ENCODE assay signal across 9 mouse cellular contexts in the genomic region with DNA sequence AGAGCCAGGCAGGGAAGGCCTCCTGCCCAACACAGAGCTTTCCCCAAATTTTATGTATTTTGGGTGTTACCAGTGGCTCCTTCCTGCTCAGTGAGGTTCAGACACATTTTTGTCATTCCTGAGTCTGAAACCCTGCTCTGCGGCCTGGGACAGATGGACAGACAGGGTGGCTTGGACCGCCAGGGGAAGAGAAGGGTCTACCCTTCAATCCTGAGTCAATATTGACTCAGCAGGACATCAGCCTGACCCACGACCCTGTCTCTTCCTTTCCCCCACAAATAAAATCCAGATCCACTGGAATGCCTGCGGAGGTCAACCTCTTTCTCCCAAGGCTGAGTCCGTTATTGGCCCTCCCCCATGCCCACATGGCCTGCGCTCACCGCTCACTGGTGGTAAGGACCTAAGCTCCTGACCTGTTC. TPM values are rescaled to one million over a fixed set of nuclear protein-coding genes. Genes with fewer than 3 reads are reported as not detected.
DNase-seq lines count a peak whose midpoint lies in the region; ATAC-seq and TF ChIP-seq lines count a peak whose summit lies in the region.
"Had no signal": no experiment of that assay in that cellular context is flagged by ENCODE, and none has a peak within 500 bp of the region (broad histone marks: within the 10 kb centered on the region; RNA-seq: fewer than 3 reads in every experiment).

No protein-coding gene starts in this region.

- H3K27me3 ChIP-seq in heart, embryonic 14.5 days (ENCODE audit: control insufficient read depth, insufficient read depth, low read length): peaks cover 2% of the 10 kb centered on the region; the same call in 1 of the 2 replicates
- peaks cover 33% of the 10 kb centered on the region for H3K27me3 ChIP-seq in E14TG2a.4 (ENCODE audit: insufficient read depth, low read length)
- no peaks in the 10 kb centered on the region for H3K27me3 ChIP-seq in embryonic facial prominence, embryonic 13.5 days
- peaks cover 25% of the 10 kb centered on the region for H3K27me3 ChIP-seq in liver, embryonic 16.5 days (ENCODE audit: control insufficient read depth, insufficient read depth, low read depth, low read length)

- no peak for DNase-seq in heart, postnatal 10 days
- DNase-seq in adipocyte (ENCODE audit: low spot score): no peak
- DNase-seq in retina, postnatal 1 day: no peak
- DNase-seq in thymus, postnatal 14 days: no peak

- H3K9ac ChIP-seq in heart, embryonic 14.5 days (ENCODE audit: low read length): no peak overlapping the region
- peak overlapping the region; percentile 64; the same call in 1 of the 2 replicates for H3K9ac ChIP-seq in embryonic facial prominence, embryonic 13.5 days
- H3K9ac ChIP-seq in liver, embryonic 16.5 days (ENCODE audit: low read depth, low read length): no peak overlapping the region

- intact Hi-C loops in heart, postnatal 10 days (cut with DNase I): loop anchor here (2.0 kb wide), 1 partner anchor 15 kb away; no protein-coding TSS in a partner anchor

- no peak for ATAC-seq in heart, embryonic 14.5 days (ENCODE audit: insufficient number of reproducible peaks, insufficient read depth, low FRiP score, low read depth)
- no peak for ATAC-seq in embryonic facial prominence, embryonic 13.5 days (ENCODE audit: insufficient number of reproducible peaks, insufficient read depth, low FRiP score, low TSS enrichment, low read depth)
- no peak for ATAC-seq in liver, embryonic 16.5 days (ENCODE audit: low read depth)

- peaks cover 15% of the 10 kb centered on the region; the same call in 1 of the 2 replicates for H3K36me3 ChIP-seq in heart, embryonic 14.5 days (ENCODE audit: control insufficient read depth, insufficient read depth, low read length)
- H3K36me3 ChIP-seq in E14TG2a.4 (ENCODE audit: insufficient read depth, low read length): no peaks in the 10 kb centered on the region
- peaks cover 30% of the 10 kb centered on the region for H3K36me3 ChIP-seq in embryonic facial prominence, embryonic 13.5 days
- no peaks in the 10 kb centered on the region for H3K36me3 ChIP-seq in liver, embryonic 16.5 days (ENCODE audit: control insufficient read depth, insufficient read depth)

- TF ChIP-seq CTCF in E14TG2a.4 (conservative IDR thresholded peaks at IDR 0.05; ENCODE audit: low read length): no peak

- peak overlapping the region; percentile 36 to 70; a peak in 3 of 4 replicates for H3K27ac ChIP-seq in heart, embryonic 14.5 days (replicated peaks in 1 of 2; ENCODE audit: control insufficient read depth in 1 of 2, insufficient read depth in 1 of 2, low read depth in 2 of 2, low read length in 2 of 2)
- H3K27ac ChIP-seq in embryonic facial prominence, embryonic 13.5 days: peak overlapping the region; percentile 95
- H3K27ac ChIP-seq in liver, embryonic 16.5 days (ENCODE audit: low read length): peak overlapping the region; percentile 51

- WGBS in heart, embryonic 14.5 days: 34% methylated on average over 7 of the region's 7 CpGs
- 23% methylated on average over 7 of the region's 7 CpGs for WGBS in embryonic facial prominence, embryonic 13.5 days
- WGBS in liver, embryonic 16.5 days (ENCODE audit: insufficient replicate concordance): 35% methylated on average over 7 of the region's 7 CpGs

- H3K4me1 ChIP-seq in heart, embryonic 14.5 days (ENCODE audit: control insufficient read depth in 2 of 2, insufficient read depth in 2 of 2, low read length in 2 of 2): peaks cover 32 to 52% of the 10 kb centered on the region in 2 experiments
- peaks cover 91% of the 10 kb centered on the region for H3K4me1 ChIP-seq in E14TG2a.4 (replicated peaks; ENCODE audit: low read depth, low read length)
- H3K4me1 ChIP-seq in embryonic facial prominence, embryonic 13.5 days: peaks cover 72% of the 10 kb centered on the region
- peaks cover 22% of the 10 kb centered on the region for H3K4me1 ChIP-seq in liver, embryonic 16.5 days (ENCODE audit: control insufficient read depth, low read depth, low read length)

- H3K9me3 ChIP-seq in heart, embryonic 14.5 days (ENCODE audit: control insufficient read depth, low read length): no peaks in the 10 kb centered on the region
- H3K9me3 ChIP-seq in E14TG2a.4 (ENCODE audit: low read length): no peaks in the 10 kb centered on the region
- H3K9me3 ChIP-seq in embryonic facial prominence, embryonic 13.5 days: no peaks in the 10 kb centered on the region
- H3K9me3 ChIP-seq in liver, embryonic 16.5 days (replicated peaks; ENCODE audit: control insufficient read depth, low read length): no peaks in the 10 kb centered on the region

- H3K4me3 ChIP-seq in heart, embryonic 14.5 days (ENCODE audit: control insufficient read depth in 1 of 2, insufficient read depth in 1 of 2, low read depth in 1 of 2, low read length in 2 of 2): no peak overlapping the region
- 0 out of 2 replicates have a peak overlapping the region, but pooled peaks have one; percentile 3 for H3K4me3 ChIP-seq in E14TG2a.4 (replicated peaks; ENCODE audit: low read length)
- peak overlapping the region; percentile 8; the same call in 1 of the 2 replicates for H3K4me3 ChIP-seq in embryonic facial prominence, embryonic 13.5 days
- no peak overlapping the region for H3K4me3 ChIP-seq in liver, embryonic 16.5 days (ENCODE audit: low read depth, low read length)
- H3K4me3 ChIP-seq: erythroblast, embryonic 14.5 days had no signal

- H3K4me2 ChIP-seq in heart, embryonic 14.5 days (ENCODE audit: low read length): no peak overlapping the region
- peak overlapping the region; percentile 85 for H3K4me2 ChIP-seq in embryonic facial prominence, embryonic 13.5 days
- H3K4me2 ChIP-seq in liver, embryonic 16.5 days (ENCODE audit: low read depth, low read length): no peak overlapping the region

RNA-seq across cellular contexts. Expression of a gene that starts 4.7 kb away (rescaled TPM):
- 29.4 and 31.2 TPM in 2 replicates for polyA plus RNA-seq in heart, embryonic 14.5 days (2014; fragmentation: Nextera tagmentation; extraction: Ambion mirVana)
- total RNA-seq in heart, postnatal 10 days (2021): 10 to 100 TPM; 95.8 to 96.3 TPM
- polyA plus RNA-seq in embryonic facial prominence, embryonic 13.5 days (2015; fragmentation: Nextera tagmentation; extraction: Ambion mirVana): 139 and 159 TPM in 2 replicates
- polyA plus RNA-seq in liver, embryonic 16.5 days (2015; fragmentation: Nextera tagmentation; extraction: Ambion mirVana): 31.9 and 36.3 TPM in 2 replicates

RNA-seq across cellular contexts. Expression of a gene that starts 26.5 kb away (rescaled TPM):
- polyA plus RNA-seq in heart, embryonic 14.5 days (2014; fragmentation: Nextera tagmentation; extraction: Ambion mirVana): 25.2 and 25.7 TPM in 2 replicates
- total RNA-seq in heart, postnatal 10 days (2021): 10 to 100 TPM; 45.9 to 46.8 TPM
- 21.1 and 22.0 TPM in 2 replicates for polyA plus RNA-seq in embryonic facial prominence, embryonic 13.5 days (2015; fragmentation: Nextera tagmentation; extraction: Ambion mirVana)
- 14.8 and 17.7 TPM in 2 replicates for polyA plus RNA-seq in liver, embryonic 16.5 days (2015; fragmentation: Nextera tagmentation; extraction: Ambion mirVana)

RNA-seq across cellular contexts. Expression of a gene that starts 50.4 kb away (rescaled TPM):
- 8.8 and 11.8 TPM in 2 replicates for polyA plus RNA-seq in heart, embryonic 14.5 days (2014; fragmentation: Nextera tagmentation; extraction: Ambion mirVana)
- total RNA-seq in heart, postnatal 10 days (2021): 1 to 10 TPM; 5.0 to 7.0 TPM
- polyA plus RNA-seq in embryonic facial prominence, embryonic 13.5 days (2015; fragmentation: Nextera tagmentation; extraction: Ambion mirVana): 9.1 and 10.6 TPM in 2 replicates
- 6.7 and 7.1 TPM in 2 replicates for polyA plus RNA-seq in liver, embryonic 16.5 days (2015; fragmentation: Nextera tagmentation; extraction: Ambion mirVana)

RNA-seq across cellular contexts. Expression of a gene that starts 52.1 kb away (rescaled TPM):
- polyA plus RNA-seq in heart, embryonic 14.5 days (2014; fragmentation: Nextera tagmentation; extraction: Ambion mirVana): 6.4 and 9.0 TPM in 2 replicates
- 10 to 100 TPM in 1 of 2 experiments, 1 to 10 TPM in 1; 8.5 to 11.7 TPM for total RNA-seq in heart, postnatal 10 days (2021)
- polyA plus RNA-seq in embryonic facial prominence, embryonic 13.5 days (2015; fragmentation: Nextera tagmentation; extraction: Ambion mirVana): 19.5 and 20.3 TPM in 2 replicates
- polyA plus RNA-seq in liver, embryonic 16.5 days (2015; fragmentation: Nextera tagmentation; extraction: Ambion mirVana): 3.0 and 3.9 TPM in 2 replicates

Comparison
In these comparisons a context has a peak if more than half of its experiments do, and no peak if none do; other contexts are left out.
1. H3K4me3 ChIP-seq: peak in E14TG2a.4 (single experiment) and embryonic facial prominence, embryonic 13.5 days (single experiment); none in heart, embryonic 14.5 days (0 of 2) and liver, embryonic 16.5 days (single experiment).
2. Peak in every context shown above with its lines, with median percentiles within 50 percentile points of each other: H3K27ac ChIP-seq.